Mouse (Mus musculus) megakaryocyte, embryonic 14.5 days (primary cell): ENCODE measurements around the gene Col6a6.

Source experiments
- FLI1 ChIP-seq: IDR thresholded peaks from 2 replicates; pipeline ENCODE4 v1.6.1; 2012; ENCODE audit warnings: low read length, inconsistent platforms, mixed read lengths
- GATA1 ChIP-seq: IDR thresholded peaks from 3 replicates; pipeline ENCODE4 v1.6.1; 2012; ENCODE audit warnings: mixed read lengths, low read length, inconsistent platforms, borderline replicate concordance

GRCm38 (mm10) chr9:105787800-105788199 is 40.2 kb downstream of the Col6a6 start:
- TF ChIP-seq FLI1 (no peak), GATA1 (no peak)
